Mouse (Mus musculus) megakaryocyte, embryonic 14.5 days (primary cell): ENCODE results near the gene Rbm47.

ENCODE experiments used
- FLI1 ChIP-seq: IDR thresholded peaks from 2 replicates; pipeline ENCODE4 v1.6.1; 2012; ENCODE audit warnings: low read length, inconsistent platforms, mixed read lengths
- GATA1 ChIP-seq: IDR thresholded peaks from 3 replicates; pipeline ENCODE4 v1.6.1; 2012; ENCODE audit warnings: mixed read lengths, low read length, inconsistent platforms, borderline replicate concordance

GRCm38 (mm10) chr5:66125418-66125817 lies 47.5 kb downstream of the Rbm47 start:
- TF ChIP-seq GATA1 (no peak), FLI1 (no peak)
